Mouse (Mus musculus) megakaryocyte-erythroid progenitor cell, adult 5-6 weeks (primary cell): ENCODE measurements around the gene Slc2a4. TPM values are rescaled to one million over a fixed set of nuclear protein-coding genes. Genes with fewer than 3 reads are reported as not detected.

Source experiments
- ATAC-seq: replicated peaks from 2 replicates; pipeline ENCODE4 v1.8.0; 2016; ENCODE audit warnings: mild to moderate bottlenecking, inconsistent platforms; ENCODE audit not compliant: severe bottlenecking, poor library complexity, low FRiP score, low TSS enrichment
- total RNA-seq, 2 experiments: library from RNA; stranded (forward) in 1 of 2; stranded (reverse) in 1 of 2; fragments of 200-1000, 215-1000 nt in 1 of 2; fragments of >200 nt in 1 of 2; fragmentation: Nextera tagmentation in 1 of 2; gene quantifications; 2 replicates each; pipeline ENCODE4 v1.2.3; 2014 to 2017

The Slc2a4 gene
- total RNA-seq, 2 experiments from 2014 or later, result 0.19 to 5.2 TPM

GRCm38 (mm10) chr11:69910781-69911560, 37.0 kb downstream of the Slc2a4 start:
- no peak for ATAC-seq

GRCm38 (mm10) chr11:69910177-69910576, 37.8 kb downstream of the Slc2a4 start:
- ATAC-seq, result no peak

GRCm38 (mm10) chr11:69909174-69909573, 38.8 kb downstream of the Slc2a4 start:
- ATAC-seq, result no peak

GRCm38 (mm10) chr11:69908645-69909044, 39.3 kb downstream of the Slc2a4 start:
- ATAC-seq, result no peak

GRCm38 (mm10) chr11:69904311-69904710, 43.7 kb downstream of the Slc2a4 start:
- no peak for ATAC-seq

GRCm38 (mm10) chr11:69902972-69903371, 45.0 kb downstream of the Slc2a4 start:
- no peak for ATAC-seq

GRCm38 (mm10) chr11:69901993-69902392, 46.0 kb downstream of the Slc2a4 start:
- no peak for ATAC-seq

- peak; percentile 76 for ATAC-seq
Measured at GRCm38 (mm10) chr11:69901406-69901846, 46.6 kb downstream of the Slc2a4 start.

GRCm38 (mm10) chr11:69900471-69901405, 47.2 kb downstream of the Slc2a4 start, which contains the start of the genes 2810408A11Rik and Neurl4:
Gene 2810408A11Rik, minus strand, starts transcription at chr11:69900987.
Gene Neurl4, plus strand, starts transcription at chr11:69901072.
- peak; percentile 87 for ATAC-seq

- ATAC-seq, result no peak
Measured at GRCm38 (mm10) chr11:69899870-69900269, 48.1 kb downstream of the Slc2a4 start.

- ATAC-seq, result peak; percentile 52; the same call in 1 of the 2 replicates
Measured at GRCm38 (mm10) chr11:69895291-69895690, 52.7 kb downstream of the Slc2a4 start, which contains the start of gene Acap1. Gene Acap1, minus strand, starts transcription at chr11:69895539.

GRCm38 (mm10) chr11:69894671-69895070, 53.3 kb downstream of the Slc2a4 start:
- 0 out of 2 replicates have a peak, but pooled peaks have one; percentile 23 for ATAC-seq

Other genes with a start within 250 kb of the Slc2a4 start
Only the 30 nearest of the 33 such genes appear.
- gene Zbtb4, start 182.3 kb downstream of the Slc2a4 start, total RNA-seq (2014; fragmentation: Nextera tagmentation), result 2.8 and 4.0 TPM in 2 replicates
- 1.1 and 2.1 TPM in 2 replicates for gene Zbtb4, start 182.3 kb downstream of the Slc2a4 start, total RNA-seq (2017)
- 2.3 TPM in 1 of 2 replicates, not detected in the other for gene Chrnb1, start 152.2 kb downstream of the Slc2a4 start, total RNA-seq (2014; fragmentation: Nextera tagmentation)
- gene Chrnb1, start 152.2 kb downstream of the Slc2a4 start, total RNA-seq (2017), result 0.28 and 1.9 TPM in 2 replicates
- 0.57 and 0.63 TPM in 2 replicates for gene Fgf11, start 146.3 kb downstream of the Slc2a4 start, total RNA-seq (2014; fragmentation: Nextera tagmentation)
- gene Fgf11, start 146.3 kb downstream of the Slc2a4 start, total RNA-seq (2017), result 2.3 TPM in 1 of 2 replicates, not detected in the other
- not detected in 2 replicates for gene Tmem102, start 142.6 kb downstream of the Slc2a4 start, total RNA-seq (2014; fragmentation: Nextera tagmentation)
- not detected in 2 replicates for gene Tmem102, start 142.6 kb downstream of the Slc2a4 start, total RNA-seq (2017)
- not detected in 2 replicates for gene Gm39566, start 132.9 kb downstream of the Slc2a4 start, total RNA-seq (2014; fragmentation: Nextera tagmentation)
- not detected in 2 replicates for gene Gm39566, start 132.9 kb downstream of the Slc2a4 start, total RNA-seq (2017)
- not detected in 2 replicates for gene Spem2, start 129.7 kb downstream of the Slc2a4 start, total RNA-seq (2014; fragmentation: Nextera tagmentation)
- not detected in 2 replicates for gene Spem2, start 129.7 kb downstream of the Slc2a4 start, total RNA-seq (2017)
- not detected in 2 replicates for gene Spem1, start 126.0 kb downstream of the Slc2a4 start, total RNA-seq (2014; fragmentation: Nextera tagmentation)
- not detected in 2 replicates for gene Spem1, start 126.0 kb downstream of the Slc2a4 start, total RNA-seq (2017)
- 7.9 and 8.3 TPM in 2 replicates for gene Nlgn2, start 110.4 kb downstream of the Slc2a4 start, total RNA-seq (2014; fragmentation: Nextera tagmentation)
- 2.9 and 3.8 TPM in 2 replicates for gene Nlgn2, start 110.4 kb downstream of the Slc2a4 start, total RNA-seq (2017)
- gene Tmem256, start 109.7 kb downstream of the Slc2a4 start, total RNA-seq (2014; fragmentation: Nextera tagmentation), result 166 and 210 TPM in 2 replicates
- 64.8 and 66.7 TPM in 2 replicates for gene Tmem256, start 109.7 kb downstream of the Slc2a4 start, total RNA-seq (2017)
- 54.7 and 61.3 TPM in 2 replicates for gene Plscr3, start 101.8 kb downstream of the Slc2a4 start, total RNA-seq (2014; fragmentation: Nextera tagmentation)
- 14.5 and 14.8 TPM in 2 replicates for gene Plscr3, start 101.8 kb downstream of the Slc2a4 start, total RNA-seq (2017)
- 0.48 TPM in 1 of 2 replicates, not detected in the other for gene Tnk1, start 89.5 kb downstream of the Slc2a4 start, total RNA-seq (2014; fragmentation: Nextera tagmentation)
- 0.34 TPM in 1 of 2 replicates, not detected in the other for gene Tnk1, start 89.5 kb downstream of the Slc2a4 start, total RNA-seq (2017)
- gene Tmem95, start 70.2 kb downstream of the Slc2a4 start, total RNA-seq (2014; fragmentation: Nextera tagmentation), result not detected in 2 replicates
- gene Tmem95, start 70.2 kb downstream of the Slc2a4 start, total RNA-seq (2017), result not detected in 2 replicates
- gene Kctd11, start 66.8 kb downstream of the Slc2a4 start, total RNA-seq (2014; fragmentation: Nextera tagmentation), result 0.54 and 0.79 TPM in 2 replicates
- gene Kctd11, start 66.8 kb downstream of the Slc2a4 start, total RNA-seq (2017), result 1.3 TPM in 1 of 2 replicates, not detected in the other
- gene Acap1, start 52.6 kb downstream of the Slc2a4 start, total RNA-seq (2014; fragmentation: Nextera tagmentation), result 52.7 and 59.4 TPM in 2 replicates
- gene Acap1, start 52.6 kb downstream of the Slc2a4 start, total RNA-seq (2017), result 40.3 and 55.2 TPM in 2 replicates
- gene 2810408A11Rik, start 47.2 kb downstream of the Slc2a4 start, total RNA-seq (2014; fragmentation: Nextera tagmentation), result 2.4 and 4.0 TPM in 2 replicates
- gene 2810408A11Rik, start 47.2 kb downstream of the Slc2a4 start, total RNA-seq (2017), result 3.4 and 4.1 TPM in 2 replicates
- 31.7 and 51.2 TPM in 2 replicates for gene Neurl4, start 47.1 kb downstream of the Slc2a4 start, total RNA-seq (2014; fragmentation: Nextera tagmentation)
- 27.9 and 64.3 TPM in 2 replicates for gene Neurl4, start 47.1 kb downstream of the Slc2a4 start, total RNA-seq (2017)
- 155 and 190 TPM in 2 replicates for gene Gps2, start 34.3 kb downstream of the Slc2a4 start, total RNA-seq (2014; fragmentation: Nextera tagmentation)
- 53.7 and 106 TPM in 2 replicates for gene Gps2, start 34.3 kb downstream of the Slc2a4 start, total RNA-seq (2017)
- 1,285 and 1,514 TPM in 2 replicates for gene Eif5a, start 26.2 kb downstream of the Slc2a4 start, total RNA-seq (2014; fragmentation: Nextera tagmentation)
- gene Eif5a, start 26.2 kb downstream of the Slc2a4 start, total RNA-seq (2017), result 1,032 and 1,474 TPM in 2 replicates
- gene Ybx2, start 12.4 kb downstream of the Slc2a4 start, total RNA-seq (2014; fragmentation: Nextera tagmentation), result 2.2 TPM in 1 of 2 replicates, not detected in the other
- gene Ybx2, start 12.4 kb downstream of the Slc2a4 start, total RNA-seq (2017), result not detected in 2 replicates
- not detected in 2 replicates for gene Cldn7, start 16.6 kb upstream of the Slc2a4 start, total RNA-seq (2014; fragmentation: Nextera tagmentation)
- not detected in 2 replicates for gene Cldn7, start 16.6 kb upstream of the Slc2a4 start, total RNA-seq (2017)
- gene Ctdnep1, start 33.0 kb upstream of the Slc2a4 start, total RNA-seq (2014; fragmentation: Nextera tagmentation), result 181 and 216 TPM in 2 replicates
- gene Ctdnep1, start 33.0 kb upstream of the Slc2a4 start, total RNA-seq (2017), result 9.8 and 38.6 TPM in 2 replicates
- gene Elp5, start 34.3 kb upstream of the Slc2a4 start, total RNA-seq (2014; fragmentation: Nextera tagmentation), result 81.7 and 104 TPM in 2 replicates
- gene Elp5, start 34.3 kb upstream of the Slc2a4 start, total RNA-seq (2017), result 66.4 and 82.7 TPM in 2 replicates
- 267 and 278 TPM in 2 replicates for gene Gabarap, start 43.0 kb upstream of the Slc2a4 start, total RNA-seq (2014; fragmentation: Nextera tagmentation)
- 222 and 223 TPM in 2 replicates for gene Gabarap, start 43.0 kb upstream of the Slc2a4 start, total RNA-seq (2017)
- gene Phf23, start 47.6 kb upstream of the Slc2a4 start, total RNA-seq (2014; fragmentation: Nextera tagmentation), result 49.1 and 53.9 TPM in 2 replicates
- 46.2 and 53.7 TPM in 2 replicates for gene Phf23, start 47.6 kb upstream of the Slc2a4 start, total RNA-seq (2017)
- 20.3 and 30.0 TPM in 2 replicates for gene Dvl2, start 52.4 kb upstream of the Slc2a4 start, total RNA-seq (2014; fragmentation: Nextera tagmentation)
- gene Dvl2, start 52.4 kb upstream of the Slc2a4 start, total RNA-seq (2017), result 15.8 and 20.8 TPM in 2 replicates
- 50.8 and 85.0 TPM in 2 replicates for gene Acadvl, start 67.2 kb upstream of the Slc2a4 start, total RNA-seq (2014; fragmentation: Nextera tagmentation)
- 58.1 and 70.7 TPM in 2 replicates for gene Acadvl, start 67.2 kb upstream of the Slc2a4 start, total RNA-seq (2017)
- 2.1 and 3.0 TPM in 2 replicates for gene Dlg4, start 68.8 kb upstream of the Slc2a4 start, total RNA-seq (2014; fragmentation: Nextera tagmentation)
- gene Dlg4, start 68.8 kb upstream of the Slc2a4 start, total RNA-seq (2017), result 0.23 and 0.76 TPM in 2 replicates
- not detected in 2 replicates for gene Asgr1, start 105.9 kb upstream of the Slc2a4 start, total RNA-seq (2014; fragmentation: Nextera tagmentation)
- gene Asgr1, start 105.9 kb upstream of the Slc2a4 start, total RNA-seq (2017), result not detected in 2 replicates
- gene Asgr2, start 144.5 kb upstream of the Slc2a4 start, total RNA-seq (2014; fragmentation: Nextera tagmentation), result not detected in 2 replicates
- not detected in 2 replicates for gene Asgr2, start 144.5 kb upstream of the Slc2a4 start, total RNA-seq (2017)
- not detected in 2 replicates for gene Mgl2, start 182.1 kb upstream of the Slc2a4 start, total RNA-seq (2014; fragmentation: Nextera tagmentation)
- not detected in 2 replicates for gene Mgl2, start 182.1 kb upstream of the Slc2a4 start, total RNA-seq (2017)